Mouse (Mus musculus) ovary, postnatal 36 days (tissue): ENCODE measurements around the gene Fgfr2.
"Not testable (repeated sequence)": the region's sequence is repeated elsewhere in the genome, so short reads cannot be mapped to it uniquely, and the experiment has no call there.

ENCODE experiments used
- DNase-seq: peaks from one replicate; pipeline ENCODE4 v3.0.0; 2022; ENCODE audit warnings: low spot score, mixed read lengths

Fgfr2 gene

GRCm38 (mm10) chr7:133120221-133120751 is 2.9 kb downstream of the Fgfr2 start:
- no peak for DNase-seq

- no peak for DNase-seq
Observed at GRCm38 (mm10) chr7:133117815-133118214, 5.3 kb downstream of the Fgfr2 start.

- DNase-seq = no peak
Observed at GRCm38 (mm10) chr7:133116542-133116941, 6.6 kb downstream of the Fgfr2 start.

- no peak for DNase-seq
Observed at GRCm38 (mm10) chr7:133115886-133116285, 7.3 kb downstream of the Fgfr2 start.

- no peak for DNase-seq
Observed at GRCm38 (mm10) chr7:133114847-133115470, 8.2 kb downstream of the Fgfr2 start.

- no peak for DNase-seq
Observed at GRCm38 (mm10) chr7:133113185-133113895, 9.8 kb downstream of the Fgfr2 start.

- DNase-seq = no peak
Observed at GRCm38 (mm10) chr7:133112351-133112831, 10.8 kb downstream of the Fgfr2 start.

GRCm38 (mm10) chr7:133109442-133109841 is 13.7 kb downstream of the Fgfr2 start:
- DNase-seq = no peak

GRCm38 (mm10) chr7:133108695-133109094 is 14.5 kb downstream of the Fgfr2 start:
- DNase-seq = no peak

GRCm38 (mm10) chr7:133102578-133102977 is 20.6 kb downstream of the Fgfr2 start:
- no peak for DNase-seq

GRCm38 (mm10) chr7:133101070-133101469 is 22.1 kb downstream of the Fgfr2 start:
- DNase-seq = no peak

- DNase-seq = no peak
Observed at GRCm38 (mm10) chr7:133100178-133100577, 23.0 kb downstream of the Fgfr2 start.

- DNase-seq = peak; percentile 49
Observed at GRCm38 (mm10) chr7:133099266-133099665, 23.9 kb downstream of the Fgfr2 start.

GRCm38 (mm10) chr7:133098118-133098793 is 24.9 kb downstream of the Fgfr2 start:
- peak; percentile 31 for DNase-seq

- not testable (repeated sequence) for DNase-seq
Observed at GRCm38 (mm10) chr7:133095610-133096009, 27.5 kb downstream of the Fgfr2 start.

GRCm38 (mm10) chr7:133094711-133095495 is 28.2 kb downstream of the Fgfr2 start:
- DNase-seq = no peak

- no peak for DNase-seq
Observed at GRCm38 (mm10) chr7:133094161-133094560, 29.0 kb downstream of the Fgfr2 start.

- DNase-seq = no peak
Observed at GRCm38 (mm10) chr7:133093731-133094130, 29.4 kb downstream of the Fgfr2 start.

GRCm38 (mm10) chr7:133090641-133091040 is 32.5 kb downstream of the Fgfr2 start:
- no peak for DNase-seq

GRCm38 (mm10) chr7:133089621-133090260 is 33.4 kb downstream of the Fgfr2 start:
- DNase-seq = no peak

- peak; percentile 75 for DNase-seq
Observed at GRCm38 (mm10) chr7:133088830-133089261, 34.3 kb downstream of the Fgfr2 start.
